Mouse (Mus musculus) c-Kit-negative CD71-positive TER-119-positive erythroid progenitor cells, embryonic 14.5 days (primary cell): Measurements from ENCODE around the gene Aasdh.

Experiments used
- DNase-seq: peaks from one replicate; pipeline ENCODE4 v3.0.0-alpha.2; 2013; ENCODE audit warnings: low read depth, low spot score

Gene Aasdh

DNA sequence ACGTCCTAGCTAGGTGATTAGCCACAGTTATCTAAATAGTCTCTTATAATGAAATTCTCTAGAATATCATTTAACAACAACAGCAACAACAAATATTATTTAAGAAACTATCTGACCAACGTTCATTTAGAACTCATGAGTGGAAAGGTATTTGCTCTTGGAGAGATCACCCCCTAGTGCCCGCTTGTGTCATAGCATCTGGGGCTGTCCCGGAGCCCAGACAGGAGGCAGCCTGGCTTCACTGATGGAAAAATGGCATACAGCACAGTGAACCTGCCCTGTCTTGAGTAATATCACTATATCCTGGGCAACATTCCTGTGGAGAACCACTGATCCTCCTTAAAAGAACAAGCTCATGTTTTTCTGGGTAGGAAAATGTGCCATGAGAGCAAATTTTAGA is 61.9 kb downstream of the Aasdh start:
- DNase-seq = peak; percentile 13

DNA sequence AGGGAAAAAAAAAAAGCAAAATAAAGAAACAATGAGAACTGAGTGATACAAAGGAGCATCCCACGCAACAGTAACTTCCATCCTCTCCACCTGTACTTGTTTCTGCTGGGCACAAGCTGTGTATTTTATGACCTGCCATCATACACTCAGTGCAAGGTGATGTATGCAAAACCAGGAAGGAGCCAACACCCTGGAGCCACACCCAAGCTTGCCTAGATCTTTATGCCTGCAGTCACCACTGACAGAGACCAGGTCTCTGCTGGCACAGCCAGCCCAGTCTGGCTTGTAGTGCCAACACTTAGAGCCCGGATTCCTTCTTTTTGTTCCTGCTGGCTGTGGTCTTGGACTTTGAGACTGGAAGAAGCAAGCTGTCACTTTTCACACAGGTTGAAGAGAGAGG is 63.5 kb downstream of the Aasdh start:
- DNase-seq = no peak

DNA sequence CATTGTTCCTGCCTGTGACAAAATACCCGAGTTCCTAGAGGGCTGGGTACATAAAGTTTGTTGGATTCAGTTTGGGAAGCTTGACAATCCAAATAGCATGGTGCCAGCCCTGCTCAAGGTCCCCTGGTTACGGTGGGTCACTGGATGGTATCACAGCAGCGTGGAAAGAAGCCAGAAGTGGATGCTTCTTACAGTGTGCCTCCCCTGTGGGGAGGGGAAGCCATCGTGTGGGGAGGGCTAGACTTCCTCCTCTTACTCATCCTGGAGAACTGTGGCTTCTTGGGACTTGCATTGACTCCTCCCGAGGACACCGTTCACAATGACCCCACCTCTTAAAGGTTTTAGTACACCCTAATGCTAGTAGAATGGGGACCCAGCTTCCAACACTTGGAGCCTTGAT is 65.5 kb downstream of the Aasdh start:
- DNase-seq = no peak

DNA sequence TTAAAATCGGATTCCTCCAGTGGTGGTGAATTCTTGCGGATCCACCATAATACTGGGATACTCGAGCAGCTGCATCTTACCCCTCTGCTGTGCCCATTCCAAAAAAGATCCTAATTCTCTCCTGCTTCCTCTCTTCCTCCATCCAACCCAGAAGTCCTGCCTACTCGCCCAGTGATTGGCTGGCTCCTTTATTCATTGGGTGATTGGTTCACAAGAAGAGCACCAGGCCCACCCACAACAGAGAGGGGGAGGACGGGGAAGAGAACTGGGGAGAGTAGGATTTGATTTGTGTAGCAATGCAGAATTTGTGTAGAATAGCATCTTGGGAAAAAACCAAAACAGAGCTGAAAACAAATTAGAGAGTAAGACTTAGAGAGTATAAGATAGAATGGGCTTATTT is 68.3 kb downstream of the Aasdh start:
- no peak for DNase-seq

DNA sequence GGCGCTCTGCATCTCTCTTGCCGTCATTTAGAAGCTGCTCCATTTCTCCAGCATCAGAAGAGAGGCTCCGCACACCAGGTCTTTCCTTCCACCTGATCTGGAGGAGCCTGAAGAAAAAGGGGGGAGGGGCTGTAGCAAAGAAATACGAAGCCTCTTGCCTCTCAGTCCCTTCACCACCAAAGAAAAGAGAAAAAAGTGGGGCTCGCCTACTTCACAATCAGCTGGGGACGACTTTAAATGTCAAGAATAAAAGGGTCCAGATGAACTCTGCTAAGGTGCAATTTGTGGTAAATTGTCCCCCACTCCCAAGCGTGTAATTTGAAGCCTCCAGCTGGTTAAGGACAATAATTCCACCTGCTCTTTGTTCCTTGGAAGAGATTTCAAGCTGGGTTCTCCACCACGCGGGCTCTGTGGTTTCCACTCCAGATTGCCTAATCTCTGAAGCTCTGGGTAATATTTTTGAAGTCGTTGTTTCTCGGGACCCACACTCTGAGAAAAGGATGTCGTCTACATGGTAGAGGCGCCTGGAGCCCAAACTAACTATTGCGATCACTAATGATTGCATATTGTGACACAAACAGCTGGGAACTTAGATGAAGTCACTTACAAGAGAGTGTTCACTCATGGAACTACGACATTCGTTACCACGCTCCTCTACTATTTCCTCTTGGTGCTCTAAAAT is 72.6 kb downstream of the Aasdh start:
- DNase-seq = no peak

DNA sequence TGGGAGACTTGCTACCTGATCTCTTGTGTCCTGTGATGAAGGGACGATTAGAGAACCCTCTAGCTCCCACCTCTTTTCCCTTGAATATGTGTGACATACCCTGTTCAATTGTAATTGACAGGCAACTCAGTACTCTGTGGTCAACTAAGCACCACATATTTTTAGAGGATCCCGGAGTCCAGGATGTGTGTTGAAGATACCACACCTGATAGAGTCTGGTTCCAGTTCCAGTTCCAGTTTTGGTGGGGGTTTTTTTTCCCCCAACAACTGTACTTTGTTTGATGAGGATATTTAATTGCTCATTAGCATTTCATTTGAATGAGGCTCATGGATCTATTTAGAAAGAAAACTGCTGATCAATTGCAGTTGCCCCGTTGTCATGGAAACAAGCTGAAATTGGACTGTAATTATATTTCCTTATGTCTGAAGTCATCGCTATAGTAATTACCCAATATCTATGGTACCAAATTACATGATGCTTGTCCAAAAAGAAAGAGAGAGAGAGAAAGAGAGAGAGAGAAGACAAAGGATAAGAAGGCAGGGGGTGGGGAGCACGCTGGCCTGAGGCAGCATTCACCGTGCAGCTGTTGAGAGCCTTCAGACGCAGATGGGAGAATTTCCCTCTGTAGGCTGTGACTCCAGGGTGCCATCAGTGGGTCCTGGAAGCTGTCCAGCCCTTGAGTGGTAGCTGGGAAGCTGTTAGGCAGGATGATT is 76.6 kb downstream of the Aasdh start:
- no peak for DNase-seq
